ENCODE assay signal across 9 mouse cellular contexts in the genomic region with DNA sequence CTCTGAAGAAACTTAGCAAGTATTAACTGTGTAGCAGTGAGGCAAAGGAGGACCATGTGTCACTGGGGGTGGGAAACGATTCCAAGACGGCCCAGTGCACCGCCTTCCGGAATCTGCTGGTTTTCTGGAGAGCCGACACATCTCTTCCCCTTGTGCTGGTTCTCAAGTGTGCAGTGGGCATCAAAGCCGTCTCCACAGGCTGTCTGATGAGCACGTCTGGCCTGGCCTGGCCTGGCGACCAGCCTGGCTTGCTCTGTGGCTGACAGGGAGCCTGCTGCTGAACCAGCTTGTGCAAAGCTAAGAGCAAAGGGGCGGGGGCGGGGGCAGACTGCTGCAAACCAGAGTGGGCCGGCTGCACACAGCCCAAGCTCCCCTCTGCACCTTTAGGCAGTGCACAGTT. TPM values are rescaled to one million over a fixed set of nuclear protein-coding genes. Genes with fewer than 3 reads are reported as not detected.
DNase-seq lines count a peak whose midpoint lies in the region; ATAC-seq and TF ChIP-seq lines count a peak whose summit lies in the region.
"Had no signal": no experiment of that assay in that cellular context is flagged by ENCODE, and none has a peak within 500 bp of the region (broad histone marks: within the 10 kb centered on the region; RNA-seq: fewer than 3 reads in every experiment).

No protein-coding gene starts in this region.

- TF ChIP-seq CTCF in kidney, adult 2 months (conservative IDR thresholded peaks at IDR 0.05; ENCODE audit: insufficient read depth, insufficient read length, low read depth, low read length) = no peak
- no peak for TF ChIP-seq CTCF in E14TG2a.4 (conservative IDR thresholded peaks at IDR 0.05; ENCODE audit: low read length)
- no peak for TF ChIP-seq CTCF in heart, postnatal 0 days (IDR thresholded peaks at IDR 0.05; ENCODE audit: low read depth)

- no peak for TF ChIP-seq EP300 in heart, postnatal 0 days (IDR thresholded peaks at IDR 0.05; ENCODE audit: low read depth)

- no peak for DNase-seq in kidney, adult 2 months
- no peak for DNase-seq in kidney, adult 8-10 months
- DNase-seq in heart, postnatal 0 days (ENCODE audit: low spot score) = no peak
- DNase-seq in urinary bladder, postnatal 4 days (ENCODE audit: low spot score in 2 of 2) = no peak
- DNase-seq in layer of hippocampus, postnatal 14 days (ENCODE audit: low spot score in 2 of 2) = no peak

- H3K27me3 ChIP-seq in kidney, adult 2 months (replicated peaks; ENCODE audit: control insufficient read depth, insufficient read depth, low read length) = no peaks in the 10 kb centered on the region
- H3K27me3 ChIP-seq in E14TG2a.4 (ENCODE audit: insufficient read depth, low read length) = no peaks in the 10 kb centered on the region
- H3K27me3 ChIP-seq in heart, postnatal 0 days (ENCODE audit: control insufficient read depth, insufficient read depth, low read length) = no peaks in the 10 kb centered on the region
- H3K27me3 ChIP-seq: Patski had no signal

- H3K4me2 ChIP-seq in heart, postnatal 0 days (ENCODE audit: low read depth, low read length) = no peak overlapping the region

- H3K9me3 ChIP-seq in E14TG2a.4 (ENCODE audit: low read length) = no peaks in the 10 kb centered on the region
- H3K9me3 ChIP-seq in heart, postnatal 0 days (replicated peaks; ENCODE audit: control insufficient read depth, low read length) = no peaks in the 10 kb centered on the region

- no peak for TF ChIP-seq POLR2A in kidney, adult 2 months (IDR thresholded peaks at IDR 0.05; ENCODE audit: low read depth, low read length)

- no peaks in the 10 kb centered on the region for H3K36me3 ChIP-seq in kidney, adult 2 months (ENCODE audit: control insufficient read depth, insufficient read depth, low read length)
- H3K36me3 ChIP-seq in E14TG2a.4 (ENCODE audit: insufficient read depth, low read length) = peaks cover 54% of the 10 kb centered on the region
- H3K36me3 ChIP-seq in heart, postnatal 0 days (replicated peaks; ENCODE audit: control insufficient read depth, insufficient read depth, low read length) = peaks cover 18% of the 10 kb centered on the region

- ATAC-seq in heart, postnatal 0 days (ENCODE audit: insufficient read depth, low read depth) = no peak
- no peak for ATAC-seq in megakaryocyte progenitor cell, adult 5-6 weeks (replicated peaks; ENCODE audit: poor library complexity)
- ATAC-seq: Patski had no signal

- H3K4me3 ChIP-seq in kidney, adult 2 months (ENCODE audit: insufficient read depth, low read depth, low read length) = no peak overlapping the region
- H3K4me3 ChIP-seq in E14TG2a.4 (replicated peaks; ENCODE audit: low read length) = peak overlapping the region; percentile 17; the same call in 1 of the 2 replicates
- no peak overlapping the region for H3K4me3 ChIP-seq in brown adipose tissue, adult 24 weeks (ENCODE audit: insufficient read depth, low read depth, low read length)
- no peak overlapping the region for H3K4me3 ChIP-seq in heart, postnatal 0 days (ENCODE audit: low read depth, low read length)

- 0 out of 2 replicates have a peak overlapping the region, but pooled peaks have one; percentile 34 for H3K9ac ChIP-seq in heart, postnatal 0 days (replicated peaks; ENCODE audit: low read depth, low read length)

- 50% methylated on average over 11 of the region's 11 CpGs for WGBS in kidney, adult 2 months
- 51% methylated on average over 11 of the region's 11 CpGs for WGBS in heart, postnatal 0 days

- 0 out of 2 replicates have a peak overlapping the region, but pooled peaks have one; percentile 3 for H3K27ac ChIP-seq in kidney, adult 2 months (ENCODE audit: insufficient read depth, low read depth, low read length)
- H3K27ac ChIP-seq in brown adipose tissue, adult 24 weeks (replicated peaks; ENCODE audit: low read depth, low read length) = peak overlapping the region; percentile 7; the same call in 1 of the 2 replicates
- H3K27ac ChIP-seq in heart, postnatal 0 days (ENCODE audit: low read depth) = peak overlapping the region; percentile 92

- H3K4me1 ChIP-seq in kidney, adult 2 months (ENCODE audit: control insufficient read depth, insufficient read depth, low read length) = peaks cover 18% of the 10 kb centered on the region
- H3K4me1 ChIP-seq in E14TG2a.4 (replicated peaks; ENCODE audit: low read depth, low read length) = peaks cover 79% of the 10 kb centered on the region
- peaks cover 30% of the 10 kb centered on the region for H3K4me1 ChIP-seq in brown adipose tissue, adult 24 weeks (ENCODE audit: control insufficient read depth, insufficient read depth, insufficient read length, low read length)
- peaks cover 65% of the 10 kb centered on the region for H3K4me1 ChIP-seq in heart, postnatal 0 days (ENCODE audit: control insufficient read depth, insufficient read depth)

RNA-seq across cellular contexts. Expression of gene Sec14l1, which starts 14.5 kb away (rescaled TPM):
- polyA plus RNA-seq in kidney, adult 2 months (2012; rRNA removed) = 49.1 and 52.2 TPM in 2 replicates
- polyA plus RNA-seq in brown adipose tissue, adult 24 weeks (2012; ENCODE audit: insufficient read depth, insufficient read length, missing spikeins) = 35.4 and 37.4 TPM in 2 replicates
- 62.1 and 71.6 TPM in 2 replicates for total RNA-seq in heart, postnatal 0 days (2014; rRNA removed; ENCODE audit: low replicate concordance)
- 36.4 and 38.0 TPM in 2 replicates for polyA plus RNA-seq in heart, postnatal 0 days (2015; fragmentation: Nextera tagmentation; extraction: Ambion mirVana)
- 9.8 and 11.7 TPM in 2 replicates for total RNA-seq in megakaryocyte progenitor cell, adult 5-6 weeks (2015)
- 11.4 and 12.9 TPM in 2 replicates for total RNA-seq in megakaryocyte progenitor cell, adult 5-6 weeks (2017)
- 100 to 1,000 TPM; 171 to 174 TPM for total RNA-seq in layer of hippocampus, postnatal 14 days (2021)

Comparison
In these comparisons a context has a peak if more than half of its experiments do, and no peak if none do; other contexts are left out.
1. H3K27ac ChIP-seq: peak in every context shown above with its lines; median percentile 92 in heart, postnatal 0 days; 7 in brown adipose tissue, adult 24 weeks; 3 in kidney, adult 2 months.